Mouse (Mus musculus): ENCODE data around the gene Tc2n.
"Not testable (repeated sequence)": the region's sequence is repeated elsewhere in the genome, so short reads cannot be mapped to it uniquely, and the experiment has no call there.

The Tc2n gene

GRCm38 (mm10) chr12:101718054-101718754, at the start of gene Tc2n:
Gene Tc2n, minus strand, starts transcription at chr12:101718523.
- DNase-seq (ENCODE audit: low read depth) = peak; percentile 31

- DNase-seq (ENCODE audit: low read depth) = no peak
These were observed 49.2 kb upstream of the Tc2n start for GRCm38 (mm10) chr12:101767306-101768053.

GRCm38 (mm10) chr12:101766228-101766852, 48.0 kb upstream of the Tc2n start:
- no peak for DNase-seq (ENCODE audit: low read depth)

- DNase-seq (ENCODE audit: low read depth) = no peak
These were observed 46.5 kb upstream of the Tc2n start for GRCm38 (mm10) chr12:101764870-101765269.

GRCm38 (mm10) chr12:101763065-101763464, 44.7 kb upstream of the Tc2n start:
- no peak for DNase-seq (ENCODE audit: low read depth)

- no peak for DNase-seq (ENCODE audit: low read depth)
These were observed 43.7 kb upstream of the Tc2n start for GRCm38 (mm10) chr12:101762054-101762453.

GRCm38 (mm10) chr12:101759440-101760045, 41.2 kb upstream of the Tc2n start:
- no peak for DNase-seq (ENCODE audit: low read depth)

GRCm38 (mm10) chr12:101758698-101759097, 40.4 kb upstream of the Tc2n start:
- no peak for DNase-seq (ENCODE audit: low read depth)

GRCm38 (mm10) chr12:101742375-101742774, 24.1 kb upstream of the Tc2n start:
- DNase-seq (ENCODE audit: low read depth) = no peak

- no peak for DNase-seq (ENCODE audit: low read depth)
These were observed 22.2 kb upstream of the Tc2n start for GRCm38 (mm10) chr12:101740486-101740885.

- no peak for DNase-seq (ENCODE audit: low read depth)
These were observed 21.7 kb upstream of the Tc2n start for GRCm38 (mm10) chr12:101740045-101740444.

GRCm38 (mm10) chr12:101718755-101719150, 430 bp upstream of the Tc2n start:
- no peak for DNase-seq (ENCODE audit: low read depth)

GRCm38 (mm10) chr12:101699176-101699575, 19.1 kb downstream of the Tc2n start:
- no peak for DNase-seq (ENCODE audit: low read depth)

- no peak for DNase-seq (ENCODE audit: low read depth)
These were observed 21.8 kb downstream of the Tc2n start for GRCm38 (mm10) chr12:101696521-101696920.

GRCm38 (mm10) chr12:101680538-101680937, 37.8 kb downstream of the Tc2n start:
- no peak for DNase-seq (ENCODE audit: low read depth)

- no peak for DNase-seq (ENCODE audit: low read depth)
These were observed 50.8 kb downstream of the Tc2n start for GRCm38 (mm10) chr12:101667502-101667901.

GRCm38 (mm10) chr12:101633137-101633536, 85.2 kb downstream of the Tc2n start:
- DNase-seq (ENCODE audit: low read depth) = no peak

- not testable (repeated sequence) for DNase-seq (ENCODE audit: low read depth)
These were observed 111.7 kb downstream of the Tc2n start for GRCm38 (mm10) chr12:101606622-101607021.

All from c-Kit-positive CD71-positive TER-119-negative erythroid progenitor cells, embryonic 14.5 days (primary cell).